Mouse (Mus musculus): ENCODE measurements around the gene Cep78. TPM values are rescaled to one million over a fixed set of nuclear protein-coding genes. Genes with fewer than 3 reads are reported as not detected.

Gene Cep78
- polyA plus RNA-seq, 2 experiments: 16.0 to 22.5 TPM

- TF ChIP-seq POLR2A (IDR thresholded peaks at IDR 0.05; ENCODE audit: borderline replicate concordance, extremely low read depth, insufficient read depth, insufficient read length): no peak
- Histone ChIP-seq H3K27me3 (ENCODE audit: control insufficient read depth, insufficient read depth, low read length) (no peaks in the 10 kb centered on the region), H3K9ac (ENCODE audit: low read depth, low read length, severe bottlenecking) (no peak overlapping the region), H3K27ac (replicated peaks; ENCODE audit: low read depth, low read length) (no peak overlapping the region), H3K36me3 (ENCODE audit: control insufficient read depth, insufficient read depth, low read length) (no peaks in the 10 kb centered on the region), H3K9me3 (ENCODE audit: control insufficient read depth, low read length) (no peaks in the 10 kb centered on the region), H3K4me2 (replicated peaks; ENCODE audit: low read depth, low read length, severe bottlenecking) (no peak overlapping the region), H3K4me3 (replicated peaks; ENCODE audit: low read length) (no peak overlapping the region), H3K4me1 (ENCODE audit: control insufficient read depth, insufficient read depth, low read length) (0 out of 2 replicates have a peak, but pooled peaks cover 6% of the 10 kb centered on the region)
- DNase-seq (ENCODE audit: low spot score) (no peak), ATAC-seq (ENCODE audit: low FRiP score, low read depth) (no peak)
- 94% methylated on average over 5 of the region's 5 CpGs for WGBS
Measured at GRCm38 (mm10) chr19:16026276-16026675, 41.5 kb upstream of the Cep78 start.

DNA sequence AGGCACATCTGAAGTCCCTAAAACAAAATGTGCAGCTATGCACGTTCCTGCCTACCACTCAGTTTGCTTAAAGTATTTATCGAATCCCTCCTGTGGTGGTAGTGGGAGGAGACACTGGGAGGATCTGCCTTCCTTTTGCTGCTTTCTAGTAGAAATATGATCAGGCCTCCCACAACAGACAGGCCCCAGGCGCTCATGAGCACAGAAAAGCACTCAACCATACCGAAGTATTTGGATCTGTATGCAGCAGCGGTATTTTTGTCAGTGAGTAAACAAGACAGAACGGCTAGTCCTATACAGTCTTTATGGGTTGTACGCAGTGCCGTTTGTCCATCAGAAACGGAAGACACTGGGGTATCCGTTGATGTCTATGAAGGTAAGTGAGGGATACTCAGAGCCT, 37.4 kb upstream of the Cep78 start:
- 0 out of 2 replicates have a peak, but pooled peaks cover 6% of the 10 kb centered on the region for H3K4me1 ChIP-seq (ENCODE audit: control insufficient read depth, insufficient read depth, low read length)
- H3K27me3 ChIP-seq (ENCODE audit: control insufficient read depth, insufficient read depth, low read length): no peaks in the 10 kb centered on the region
- H3K9ac ChIP-seq (ENCODE audit: low read depth, low read length, severe bottlenecking): no peak overlapping the region
- no peaks in the 10 kb centered on the region for H3K9me3 ChIP-seq (ENCODE audit: control insufficient read depth, low read length)
- TF ChIP-seq POLR2A (IDR thresholded peaks at IDR 0.05; ENCODE audit: borderline replicate concordance, extremely low read depth, insufficient read depth, insufficient read length): no peak
- no peaks in the 10 kb centered on the region for H3K36me3 ChIP-seq (ENCODE audit: control insufficient read depth, insufficient read depth, low read length)
- WGBS: 50% methylated on average over 10 of the region's 10 CpGs
- no peak overlapping the region for H3K27ac ChIP-seq (replicated peaks; ENCODE audit: low read depth, low read length)
- no peak overlapping the region for H3K4me3 ChIP-seq (replicated peaks; ENCODE audit: low read length)
- DNase-seq (ENCODE audit: low spot score) (no peak), ATAC-seq (ENCODE audit: low FRiP score, low read depth) (no peak)
- H3K4me2 ChIP-seq (replicated peaks; ENCODE audit: low read depth, low read length, severe bottlenecking): no peak overlapping the region

DNA sequence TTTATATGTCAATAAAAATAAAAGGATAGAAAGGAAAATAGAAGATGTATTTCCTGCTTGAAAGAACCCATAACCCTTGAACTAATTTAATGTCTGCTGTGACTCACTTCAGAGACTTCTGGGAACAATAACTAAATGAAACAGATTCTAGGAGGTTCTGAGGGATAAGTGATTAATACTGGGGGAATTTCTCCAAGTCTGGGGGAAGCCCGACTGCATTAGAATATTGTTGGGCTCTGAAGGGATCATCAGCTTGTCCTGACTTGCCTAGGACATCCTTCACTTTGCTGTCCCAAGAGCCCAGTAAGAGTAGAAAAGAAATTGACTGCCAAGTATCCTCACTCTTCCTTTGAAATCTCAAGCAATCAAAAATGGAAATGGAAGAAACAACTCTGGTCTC, 31.4 kb upstream of the Cep78 start:
- H3K36me3 ChIP-seq (ENCODE audit: control insufficient read depth, insufficient read depth, low read length): no peaks in the 10 kb centered on the region
- H3K4me3 ChIP-seq (replicated peaks; ENCODE audit: low read length): no peak overlapping the region
- H3K27me3 ChIP-seq (ENCODE audit: control insufficient read depth, insufficient read depth, low read length): no peaks in the 10 kb centered on the region
- no peaks in the 10 kb centered on the region for H3K9me3 ChIP-seq (ENCODE audit: control insufficient read depth, low read length)
- no peak overlapping the region for H3K27ac ChIP-seq (replicated peaks; ENCODE audit: low read depth, low read length)
- TF ChIP-seq POLR2A (IDR thresholded peaks at IDR 0.05; ENCODE audit: borderline replicate concordance, extremely low read depth, insufficient read depth, insufficient read length): no peak
- WGBS: 46% methylated on average over 1 of the region's 1 CpGs
- no peak overlapping the region for H3K9ac ChIP-seq (ENCODE audit: low read depth, low read length, severe bottlenecking)
- no peak for ATAC-seq (ENCODE audit: low FRiP score, low read depth)
- H3K4me1 ChIP-seq (ENCODE audit: control insufficient read depth, insufficient read depth, low read length): no peaks in the 10 kb centered on the region
- no peak overlapping the region for H3K4me2 ChIP-seq (replicated peaks; ENCODE audit: low read depth, low read length, severe bottlenecking)
- DNase-seq (ENCODE audit: low spot score): peak; percentile 28

GRCm38 (mm10) chr19:16015191-16015968, 30.6 kb upstream of the Cep78 start:
- H3K4me2 ChIP-seq (replicated peaks; ENCODE audit: low read depth, low read length, severe bottlenecking): no peak overlapping the region
- H3K4me3 ChIP-seq (replicated peaks; ENCODE audit: low read length): no peak overlapping the region
- H3K36me3 ChIP-seq (ENCODE audit: control insufficient read depth, insufficient read depth, low read length): no peaks in the 10 kb centered on the region
- no peak overlapping the region for H3K9ac ChIP-seq (ENCODE audit: low read depth, low read length, severe bottlenecking)
- 80% methylated on average over 10 of the region's 10 CpGs for WGBS
- H3K27ac ChIP-seq (replicated peaks; ENCODE audit: low read depth, low read length): no peak overlapping the region
- DNase-seq (ENCODE audit: low spot score) (no peak), ATAC-seq (ENCODE audit: low FRiP score, low read depth) (no peak)
- TF ChIP-seq POLR2A (IDR thresholded peaks at IDR 0.05; ENCODE audit: borderline replicate concordance, extremely low read depth, insufficient read depth, insufficient read length): no peak
- H3K4me1 ChIP-seq (ENCODE audit: control insufficient read depth, insufficient read depth, low read length): no peaks in the 10 kb centered on the region
- no peaks in the 10 kb centered on the region for H3K9me3 ChIP-seq (ENCODE audit: control insufficient read depth, low read length)
- H3K27me3 ChIP-seq (ENCODE audit: control insufficient read depth, insufficient read depth, low read length): no peaks in the 10 kb centered on the region

DNA sequence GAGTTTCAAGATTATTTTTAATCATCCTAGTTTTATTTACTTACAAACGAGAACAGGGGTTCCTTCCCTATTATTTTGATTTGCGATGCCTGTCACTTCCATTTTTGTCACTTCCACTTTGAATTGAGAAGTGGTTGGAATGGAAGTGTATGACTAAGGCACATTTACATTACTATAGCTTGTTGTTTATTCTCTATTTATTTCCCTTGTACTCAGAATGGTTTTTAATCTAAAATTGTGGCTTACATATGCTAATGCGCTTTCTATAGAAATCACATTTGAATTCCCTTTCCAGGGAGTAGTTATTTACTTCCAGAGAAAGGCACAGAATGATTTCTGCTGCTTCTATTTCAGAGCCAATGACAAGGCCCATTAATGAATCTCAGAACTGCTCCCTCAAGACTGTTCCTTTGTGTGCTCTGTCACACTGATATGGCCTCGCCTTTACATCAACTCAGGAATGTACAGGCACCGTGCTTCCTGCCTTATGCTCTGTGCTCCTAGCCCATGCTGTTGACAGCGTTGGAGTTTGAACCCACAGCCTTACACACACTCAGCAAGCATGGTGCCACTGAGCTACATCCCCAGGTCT, 25.1 kb upstream of the Cep78 start:
- no peak overlapping the region for H3K27ac ChIP-seq (replicated peaks; ENCODE audit: low read depth, low read length)
- H3K4me2 ChIP-seq (replicated peaks; ENCODE audit: low read depth, low read length, severe bottlenecking): no peak overlapping the region
- no peaks in the 10 kb centered on the region for H3K9me3 ChIP-seq (ENCODE audit: control insufficient read depth, low read length)
- H3K9ac ChIP-seq (ENCODE audit: low read depth, low read length, severe bottlenecking): no peak overlapping the region
- no peak for TF ChIP-seq POLR2A (IDR thresholded peaks at IDR 0.05; ENCODE audit: borderline replicate concordance, extremely low read depth, insufficient read depth, insufficient read length)
- no peaks in the 10 kb centered on the region for H3K36me3 ChIP-seq (ENCODE audit: control insufficient read depth, insufficient read depth, low read length)
- DNase-seq (ENCODE audit: low spot score): no peak
- 75% methylated on average over 6 of the region's 6 CpGs for WGBS
- ATAC-seq (ENCODE audit: low FRiP score, low read depth): no peak
- no peaks in the 10 kb centered on the region for H3K4me1 ChIP-seq (ENCODE audit: control insufficient read depth, insufficient read depth, low read length)
- no peaks in the 10 kb centered on the region for H3K27me3 ChIP-seq (ENCODE audit: control insufficient read depth, insufficient read depth, low read length)
- no peak overlapping the region for H3K4me3 ChIP-seq (replicated peaks; ENCODE audit: low read length)
